Mouse (Mus musculus) urinary bladder, adult 18-20 months (tissue): ENCODE data around the gene Slc22a6.

Source experiments
- DNase-seq, 2 experiments: peaks; one replicate each; pipeline ENCODE4 v3.0.0; 2022; ENCODE audit warnings: low spot score in 2 of 2, mixed read lengths in 2 of 2

The Slc22a6 gene

GRCm38 (mm10) chr19:8611358-8612123, 6.3 kb upstream of the Slc22a6 start:
- DNase-seq, result no peak

- no peak for DNase-seq
Measured at GRCm38 (mm10) chr19:8613111-8613510, 4.7 kb upstream of the Slc22a6 start.

- no peak for DNase-seq
Measured at GRCm38 (mm10) chr19:8614343-8614742, 3.5 kb upstream of the Slc22a6 start.

GRCm38 (mm10) chr19:8616314-8616713, 1.5 kb upstream of the Slc22a6 start:
- no peak for DNase-seq

GRCm38 (mm10) chr19:8621098-8621497, 3.3 kb downstream of the Slc22a6 start:
- DNase-seq, result no peak

- no peak for DNase-seq
Measured at GRCm38 (mm10) chr19:8630249-8630648, 12.4 kb downstream of the Slc22a6 start.

GRCm38 (mm10) chr19:8630826-8631225, 13.0 kb downstream of the Slc22a6 start:
- no peak for DNase-seq

GRCm38 (mm10) chr19:8632029-8632428, 14.2 kb downstream of the Slc22a6 start:
- DNase-seq, result no peak

GRCm38 (mm10) chr19:8642086-8642485, 24.2 kb downstream of the Slc22a6 start:
- DNase-seq, result no peak

GRCm38 (mm10) chr19:8646393-8646792, 28.6 kb downstream of the Slc22a6 start:
- DNase-seq, result no peak

GRCm38 (mm10) chr19:8655833-8656232, 38.0 kb downstream of the Slc22a6 start:
- DNase-seq, result no peak

- DNase-seq, result no peak
Measured at GRCm38 (mm10) chr19:8656341-8656740, 38.5 kb downstream of the Slc22a6 start.

GRCm38 (mm10) chr19:8661821-8662307, 44.0 kb downstream of the Slc22a6 start:
- no peak for DNase-seq

GRCm38 (mm10) chr19:8662337-8662736, 44.5 kb downstream of the Slc22a6 start:
- DNase-seq, result peak in 1 of 2 experiments; percentile 26

- no peak for DNase-seq
Measured at GRCm38 (mm10) chr19:8663360-8663839, 45.6 kb downstream of the Slc22a6 start, which contains the start of gene Chrm1. Chrm1 (plus strand) TSS chr19:8663789.

- no peak for DNase-seq
Measured at GRCm38 (mm10) chr19:8663911-8664421, 46.1 kb downstream of the Slc22a6 start.

- DNase-seq, result no peak
Measured at GRCm38 (mm10) chr19:8664859-8665258, 47.0 kb downstream of the Slc22a6 start.

- no peak for DNase-seq
Measured at GRCm38 (mm10) chr19:8665746-8666145, 47.9 kb downstream of the Slc22a6 start.

GRCm38 (mm10) chr19:8672859-8673258, 55.0 kb downstream of the Slc22a6 start:
- no peak for DNase-seq

- no peak for DNase-seq
Measured at GRCm38 (mm10) chr19:8673336-8674063, 55.7 kb downstream of the Slc22a6 start.
